Mouse (Mus musculus): ENCODE data around the gene Ccn1.

DNA sequence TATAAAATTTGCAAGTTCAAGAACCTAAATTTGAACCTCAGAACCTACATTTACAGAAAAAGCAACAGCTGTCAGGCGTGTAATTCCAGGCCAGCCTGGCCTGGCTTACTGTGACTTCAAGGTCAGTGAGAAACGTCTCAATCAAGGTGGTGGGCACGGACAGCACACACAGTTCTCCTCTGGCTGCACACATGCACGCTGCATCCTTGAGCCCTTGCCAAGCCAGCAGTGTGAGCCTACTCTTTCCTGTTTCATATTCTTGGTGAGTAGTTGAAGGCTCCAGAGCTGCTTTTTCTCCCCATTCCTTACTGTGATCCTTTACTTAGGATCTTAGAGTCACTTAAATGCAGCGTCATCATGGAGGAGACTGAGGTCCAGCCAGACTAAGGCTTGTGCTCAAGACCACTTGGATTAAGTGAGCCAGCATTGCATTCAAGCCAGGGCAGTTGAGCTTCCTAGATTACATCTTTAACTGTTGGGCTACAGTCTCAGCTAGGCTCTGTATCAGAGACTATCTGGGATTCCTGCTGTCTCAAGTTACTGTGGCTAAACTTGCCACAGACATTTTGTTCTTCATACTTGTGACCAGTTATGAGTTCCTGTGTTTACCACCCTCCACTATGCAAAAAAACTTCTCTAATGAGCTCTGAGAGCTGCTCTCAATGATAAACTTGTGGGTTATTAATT, 44.2 kb downstream of the Ccn1 start:
- TF ChIP-seq CTCF (IDR thresholded peaks at IDR 0.05; ENCODE audit: extremely low read depth, insufficient read length, insufficient replicate concordance, low read depth, low read length) (no peak), POLR2A (IDR thresholded peaks at IDR 0.05; ENCODE audit: low read depth, low read length) (no peak)

Measured in small intestine, adult 2 months (tissue).